Mouse (Mus musculus): ENCODE data around the gene Ube2d3.

DNA sequence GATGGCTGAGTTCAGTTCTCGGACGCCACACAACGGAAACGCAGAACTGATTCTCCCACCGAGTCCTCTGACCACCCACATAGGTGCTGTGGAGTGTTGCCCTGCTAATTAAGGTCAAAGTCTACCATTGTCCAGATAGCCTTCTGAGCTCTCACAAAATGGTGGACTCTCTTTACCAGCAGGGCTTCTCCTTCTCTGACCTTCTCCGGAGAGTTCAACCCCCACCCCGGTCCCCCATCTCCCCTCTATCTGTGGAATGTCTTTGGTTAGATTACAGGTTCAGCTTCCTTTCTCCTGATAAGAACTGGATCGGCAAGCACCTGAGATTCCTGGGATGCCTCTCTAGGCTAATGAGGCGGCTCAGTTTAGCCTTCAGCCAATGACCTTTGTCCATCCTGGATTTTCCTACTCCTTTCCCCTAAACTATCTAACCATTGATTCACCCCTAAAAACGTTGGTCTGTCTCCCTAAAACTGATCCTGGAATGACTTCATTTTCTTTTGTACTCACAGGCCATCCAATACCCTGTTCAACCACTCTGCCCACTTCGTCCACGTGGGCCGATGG is 68.0 kb downstream of the Ube2d3 start:
- TF ChIP-seq CTCF (IDR thresholded peaks at IDR 0.05; ENCODE audit: extremely low read depth, insufficient read depth, low read length) (no peak), POLR2A (IDR thresholded peaks at IDR 0.05; ENCODE audit: extremely low read depth, insufficient read depth, low read length) (no peak)
